Mouse (Mus musculus): ENCODE data around the gene Tenm4. TPM values are rescaled to one million over a fixed set of nuclear protein-coding genes. Genes with fewer than 3 reads are reported as not detected.

The Tenm4 gene
- total and polyA plus RNA-seq, 3 experiments: 9.2 to 15.2 TPM; not detected in 1

- no peak overlapping the region for H3K9ac ChIP-seq (ENCODE audit: control insufficient read depth, low read depth, low read length, poor library complexity, severe bottlenecking)
- no peaks in the 10 kb centered on the region for H3K27me3 ChIP-seq (ENCODE audit: control insufficient read depth in 1 of 2, insufficient read depth in 2 of 2, low read length in 2 of 2)
- TF ChIP-seq MYC (IDR thresholded peaks at IDR 0.05; ENCODE audit: low read depth, low read length): no peak
- TF ChIP-seq MEF2A (IDR thresholded peaks at IDR 0.05; ENCODE audit: extremely low read depth, insufficient replicate concordance, low read depth, low read length, poor library complexity, severe bottlenecking): no peak
- TF ChIP-seq KAT2A (conservative IDR thresholded peaks at IDR 0.05; ENCODE audit: low read depth, low read length): no peak
- TF ChIP-seq ZC3H11A (IDR thresholded peaks at IDR 0.05; ENCODE audit: low read depth, low read length): no peak
- TF ChIP-seq SMC3 (IDR thresholded peaks at IDR 0.05; ENCODE audit: low read depth, low read length): no peak
- no peak for TF ChIP-seq ZNF384 (IDR thresholded peaks at IDR 0.05; ENCODE audit: low read depth, low read length)
- no peak for TF ChIP-seq POLR2A (IDR thresholded peaks at IDR 0.05; ENCODE audit: control insufficient read depth in 1 of 2, insufficient read depth in 1 of 2, low read depth in 1 of 2, low read length in 2 of 2, poor library complexity in 1 of 2)
- no peak for TF ChIP-seq CTCF (IDR thresholded peaks at IDR 0.05 in 2 of 3, conservative IDR thresholded peaks at IDR 0.05 in 1 of 3; ENCODE audit: control insufficient read depth in 1 of 3, insufficient read depth in 1 of 3, low read depth in 2 of 3, low read length in 3 of 3, poor library complexity in 1 of 3, severe bottlenecking in 1 of 3)
- TF ChIP-seq MYB (IDR thresholded peaks at IDR 0.05; ENCODE audit: low read depth, low read length): no peak
- TF ChIP-seq SIN3A (IDR thresholded peaks at IDR 0.05; ENCODE audit: low read length): no peak
Measured at GRCm38 (mm10) chr7:96869079-96869810, 698.2 kb downstream of the Tenm4 start.

GRCm38 (mm10) chr7:96870473-96870872, 699.4 kb downstream of the Tenm4 start:
- Histone ChIP-seq H3K9me3 (replicated peaks; ENCODE audit: insufficient read depth, low read length) (no peaks in the 10 kb centered on the region), H3K27me3 (ENCODE audit: control insufficient read depth in 1 of 2, insufficient read depth in 2 of 2, low read length in 2 of 2) (no peaks in the 10 kb centered on the region), H3K79me2 (ENCODE audit: control insufficient read depth, insufficient read depth, low read length, poor library complexity) (no peaks in the 10 kb centered on the region), H3K36me3 (ENCODE audit: control insufficient read depth in 1 of 2, insufficient read depth in 2 of 2, low read length in 2 of 2) (no peaks in the 10 kb centered on the region; a peak in 2 of 4 replicates), H3K27ac (ENCODE audit: control insufficient read depth, low read depth, low read length) (no peak overlapping the region), H3K4me3 (ENCODE audit: control insufficient read depth in 1 of 2, insufficient read depth in 1 of 2, low read depth in 2 of 2, low read length in 2 of 2) (no peak overlapping the region), H3K9ac (ENCODE audit: control insufficient read depth, low read depth, low read length, poor library complexity, severe bottlenecking) (no peak overlapping the region), H3K4me1 (ENCODE audit: control insufficient read depth in 1 of 2, insufficient read depth in 2 of 2, low read length in 2 of 2) (peaks cover 0 to 5% of the 10 kb centered on the region in 2 experiments; a peak in 1 of 4 replicates)
- TF ChIP-seq GABPA (IDR thresholded peaks at IDR 0.05; ENCODE audit: low read depth, low read length) (no peak), USF1 (IDR thresholded peaks at IDR 0.05; ENCODE audit: low read depth, low read length) (0 out of 2 replicates have a peak, but pooled peaks have one; percentile 12), NELFE (IDR thresholded peaks at IDR 0.05; ENCODE audit: low read depth, low read length) (no peak), MXI1 (IDR thresholded peaks at IDR 0.05; ENCODE audit: low read depth, low read length) (no peak), ETS1 (IDR thresholded peaks at IDR 0.05; ENCODE audit: low read depth, low read length) (no peak), POLR2A (IDR thresholded peaks at IDR 0.05; ENCODE audit: control insufficient read depth in 1 of 2, insufficient read depth in 1 of 2, low read depth in 1 of 2, low read length in 2 of 2, poor library complexity in 1 of 2) (no peak)
- no peak for DNase-seq (ENCODE audit: low read depth, low spot score)

More at GRCm38 (mm10) chr7:96869079-96869810, 698.2 kb downstream of the Tenm4 start:
- peaks cover 0 to 5% of the 10 kb centered on the region in 2 experiments; a peak in 1 of 4 replicates for H3K4me1 ChIP-seq (ENCODE audit: control insufficient read depth in 1 of 2, insufficient read depth in 2 of 2, low read length in 2 of 2)
- no peak overlapping the region for H3K27ac ChIP-seq (ENCODE audit: control insufficient read depth, low read depth, low read length)
- no peaks in the 10 kb centered on the region; a peak in 1 of 4 replicates for H3K36me3 ChIP-seq (ENCODE audit: control insufficient read depth in 1 of 2, insufficient read depth in 2 of 2, low read length in 2 of 2)
- no peaks in the 10 kb centered on the region for H3K9me3 ChIP-seq (replicated peaks; ENCODE audit: insufficient read depth, low read length)
- H3K79me2 ChIP-seq (ENCODE audit: control insufficient read depth, insufficient read depth, low read length, poor library complexity): no peaks in the 10 kb centered on the region
- H3K4me3 ChIP-seq (ENCODE audit: control insufficient read depth in 1 of 2, insufficient read depth in 1 of 2, low read depth in 2 of 2, low read length in 2 of 2): no peak overlapping the region
- DNase-seq (ENCODE audit: low read depth, low spot score): no peak
